Mouse (Mus musculus) 3T3-L1 (cell line): ENCODE results near the gene Acadm.
A peak's percentile ranks its signal among the peaks of the same experiment; 100 is the strongest.

Experiments used
- DNase-seq: peaks from one replicate; pipeline ENCODE4 v3.0.0-alpha.2; 2015; ENCODE audit warnings: low read depth, low spot score

Acadm gene

DNA sequence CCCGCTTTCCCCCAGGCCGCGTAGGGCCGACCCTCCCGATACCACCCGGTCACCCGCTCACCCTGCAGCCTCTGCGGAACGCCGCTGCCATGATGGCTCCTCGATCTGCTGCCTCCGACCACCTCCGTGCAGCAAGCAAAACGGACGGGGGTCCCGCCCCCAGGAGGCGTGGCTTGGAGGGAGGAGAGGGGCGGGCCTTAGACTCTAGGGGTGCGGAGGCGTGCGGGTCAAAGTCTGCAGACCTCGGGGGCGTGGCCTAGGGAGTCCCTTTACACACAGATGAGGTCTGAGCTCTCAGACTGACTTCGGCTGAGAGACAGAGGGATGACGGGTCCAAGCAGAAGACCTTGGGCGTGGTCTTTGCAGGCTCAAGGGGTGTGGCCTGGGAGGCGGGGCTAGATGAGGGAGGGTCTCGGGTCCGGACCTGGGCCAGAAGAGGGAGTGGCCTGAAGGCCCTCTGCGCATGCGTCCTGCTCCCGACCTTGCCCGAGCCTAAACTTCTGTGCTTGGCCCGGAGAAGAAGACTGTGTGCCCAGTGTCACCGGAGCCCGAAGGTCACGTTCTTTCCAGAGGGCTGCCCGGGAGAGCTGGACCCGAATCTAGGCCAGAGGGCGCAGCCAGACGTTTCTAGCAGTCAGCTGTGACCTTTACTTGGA, at the start of gene Acadm:
Gene Acadm (minus strand): TSS at position 298 of the 656 bp plus-strand sequence.
- peak; percentile 99 for DNase-seq

DNA sequence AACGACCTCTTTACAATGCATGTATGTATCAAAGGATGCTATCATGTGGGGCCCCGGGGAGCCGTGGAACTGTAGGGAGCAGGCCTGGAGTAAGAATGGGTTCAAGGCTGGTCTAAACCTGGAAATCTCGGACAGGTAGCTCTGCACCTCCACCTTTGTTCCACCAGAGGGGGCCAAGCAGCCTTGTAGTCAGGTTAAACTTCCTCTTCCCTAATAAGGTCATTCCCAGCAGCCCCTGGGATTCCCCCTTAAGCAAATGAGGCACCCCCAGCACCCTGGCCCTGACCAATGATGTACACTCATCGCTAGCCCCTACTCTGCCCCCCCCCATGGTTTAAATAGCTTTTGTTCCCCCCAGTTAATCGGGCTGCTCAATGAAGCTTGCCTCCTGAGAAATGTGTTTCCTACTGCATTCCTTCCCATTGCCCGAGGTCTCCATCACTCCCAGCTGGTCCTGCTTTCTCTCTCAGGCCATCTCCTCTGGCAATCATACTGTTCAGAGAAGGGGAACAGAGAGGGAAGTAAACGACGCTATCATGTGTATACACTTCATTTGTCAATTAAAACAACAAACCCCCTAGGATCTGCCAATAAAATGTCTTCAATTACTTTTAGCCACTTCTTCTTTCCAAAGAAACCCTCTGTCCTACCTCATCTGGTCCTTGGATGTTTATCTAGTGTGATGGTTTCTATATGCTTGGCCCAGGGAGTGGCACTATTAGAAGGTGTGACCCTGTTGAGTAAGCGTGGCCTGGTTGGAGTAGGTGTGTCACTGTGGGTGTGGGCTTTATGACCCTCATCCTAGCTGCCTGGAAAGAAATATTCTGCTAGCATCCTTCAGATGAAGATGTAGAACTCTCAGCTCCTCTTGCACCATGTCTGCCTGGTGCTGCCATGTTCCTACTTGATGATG, 40.3 kb upstream of the Acadm start:
- DNase-seq: no peak

DNA sequence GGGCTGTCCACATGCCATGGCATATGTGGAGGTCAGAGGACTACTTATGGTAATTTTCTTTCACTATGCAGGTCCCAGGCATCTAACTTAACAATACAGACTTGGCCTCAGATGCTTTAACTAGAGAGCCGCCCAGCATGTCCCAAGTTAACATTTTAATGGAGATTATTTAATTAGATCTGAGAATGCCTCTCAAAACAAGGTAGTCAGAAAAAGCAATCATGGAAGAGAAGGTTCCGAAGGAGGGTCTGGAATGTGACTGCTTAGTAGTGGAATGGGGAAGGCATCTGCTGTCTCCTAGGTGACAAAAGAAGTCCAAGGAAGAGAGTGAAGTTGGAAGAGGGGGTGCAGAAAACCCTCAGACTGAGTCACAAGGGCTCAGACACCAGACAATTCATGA, 36.2 kb upstream of the Acadm start:
- no peak for DNase-seq

DNA sequence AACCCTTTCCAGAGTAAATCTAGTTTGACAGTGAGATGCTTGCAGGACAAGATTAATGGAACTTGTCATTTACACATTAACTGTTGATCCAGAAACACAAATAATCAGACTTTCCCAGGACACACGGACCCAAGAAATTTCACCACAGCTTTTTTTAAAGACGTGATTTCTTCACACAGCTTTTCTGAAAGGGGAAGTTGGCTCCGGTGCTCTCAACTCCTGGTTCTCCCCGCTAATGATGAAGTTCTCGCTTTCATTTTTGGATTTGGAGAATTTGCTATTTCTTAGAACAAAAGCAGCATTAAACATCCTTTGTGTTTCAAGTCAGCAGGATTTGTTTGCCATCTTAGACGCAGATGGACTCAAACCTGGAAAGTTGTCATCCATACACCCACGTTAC, 31.4 kb upstream of the Acadm start:
- no peak for DNase-seq

DNA sequence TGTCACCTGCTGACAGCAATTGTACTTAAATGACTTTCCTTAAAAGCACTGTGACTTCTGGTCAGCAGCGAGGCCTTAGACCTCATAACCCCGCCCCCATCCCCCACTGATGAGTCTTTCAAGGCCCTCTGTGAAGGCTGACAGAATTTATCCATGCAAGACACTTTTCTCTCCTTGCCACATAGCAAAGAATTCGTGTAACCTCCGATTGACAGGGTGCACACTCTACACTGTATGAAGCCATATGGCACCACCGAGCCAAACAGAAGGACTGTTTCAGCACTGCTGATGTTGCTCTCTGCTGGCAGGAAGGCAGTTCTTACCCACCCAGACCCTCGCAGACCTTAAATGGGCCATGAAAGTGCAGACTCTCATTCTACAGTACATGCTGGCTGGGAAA, 30.6 kb upstream of the Acadm start:
- no peak for DNase-seq

DNA sequence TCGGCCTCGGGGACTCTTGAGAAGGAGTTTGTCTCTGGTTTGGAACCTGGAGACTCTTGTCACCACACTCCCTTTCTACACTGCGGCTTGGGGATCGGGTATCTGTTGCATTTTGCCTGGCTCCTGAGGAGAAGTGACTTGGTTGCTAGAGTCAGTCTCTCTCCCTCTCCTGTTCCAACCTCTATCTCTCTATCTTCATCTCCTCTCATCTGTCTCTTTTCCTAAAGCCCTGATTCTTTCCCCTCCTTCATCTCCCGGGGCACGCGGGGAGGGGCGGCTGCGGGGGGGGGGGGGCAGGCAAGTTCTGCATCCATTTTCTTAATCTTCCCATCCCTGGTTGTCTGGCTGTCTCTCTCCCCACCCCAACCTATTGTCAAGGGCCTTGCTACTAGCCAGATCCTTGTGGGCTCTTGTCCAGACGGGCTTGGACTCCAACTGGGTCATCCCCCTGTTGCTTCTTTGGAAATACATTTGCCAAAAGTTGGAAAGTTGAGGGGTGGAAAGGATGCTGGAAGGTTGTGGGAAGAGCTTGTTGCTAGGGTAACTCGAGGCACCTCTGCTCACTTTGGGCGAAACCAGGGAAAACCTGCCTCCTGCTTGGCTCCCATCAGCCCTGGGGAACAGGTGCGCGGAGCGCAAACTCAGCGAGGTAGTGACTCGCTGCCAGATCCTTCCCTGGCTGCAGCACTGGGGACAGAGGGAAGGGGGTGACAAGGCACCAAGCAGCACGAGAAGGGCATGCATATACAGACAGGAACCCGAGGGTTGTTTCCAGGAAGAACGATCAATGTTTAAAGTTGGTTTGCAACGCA, 29.7 kb upstream of the Acadm start:
- no peak for DNase-seq

DNA sequence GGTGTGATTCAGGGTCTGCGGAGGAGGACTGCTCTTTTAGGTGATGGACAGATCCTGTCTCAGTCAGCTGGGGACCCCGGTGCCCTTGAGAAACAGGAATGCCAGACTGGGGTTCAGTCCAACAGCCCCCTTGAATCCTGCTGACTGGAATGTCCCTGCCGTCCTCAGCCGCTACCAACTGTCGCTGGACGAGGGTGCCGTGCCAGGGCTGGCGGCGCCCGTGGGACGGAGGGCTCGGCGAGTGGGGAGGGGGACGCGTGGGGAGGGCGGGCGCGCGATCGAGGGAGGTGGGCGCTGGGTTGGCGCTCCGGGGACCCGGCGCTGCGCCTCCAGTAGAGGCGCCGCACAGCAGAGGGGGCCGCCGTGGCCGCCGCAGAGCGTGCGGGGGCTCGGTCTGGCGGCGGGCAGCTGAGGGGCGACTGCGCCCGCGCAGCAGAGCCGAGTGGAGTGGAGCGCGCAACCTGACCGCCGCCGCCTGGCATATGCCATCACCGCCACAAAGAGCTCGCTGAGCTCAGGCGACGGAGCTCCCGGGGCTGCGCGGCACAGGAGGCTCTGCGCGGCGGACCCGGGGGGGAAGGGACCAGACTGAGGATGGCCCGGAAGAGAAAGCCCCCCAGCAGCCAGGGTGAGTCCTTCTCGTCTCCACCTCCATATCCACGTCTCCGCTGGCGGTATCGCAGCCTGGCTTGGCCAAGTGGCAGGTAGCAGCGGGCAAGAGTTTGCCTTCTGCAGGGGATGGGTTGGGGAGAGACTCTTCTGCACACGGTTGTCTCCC, 28.9 kb upstream of the Acadm start, which contains the start of gene Slc44a5:
Gene Slc44a5 (plus strand): TSS at position 266 of the 778 bp plus-strand sequence.
- no peak for DNase-seq

DNA sequence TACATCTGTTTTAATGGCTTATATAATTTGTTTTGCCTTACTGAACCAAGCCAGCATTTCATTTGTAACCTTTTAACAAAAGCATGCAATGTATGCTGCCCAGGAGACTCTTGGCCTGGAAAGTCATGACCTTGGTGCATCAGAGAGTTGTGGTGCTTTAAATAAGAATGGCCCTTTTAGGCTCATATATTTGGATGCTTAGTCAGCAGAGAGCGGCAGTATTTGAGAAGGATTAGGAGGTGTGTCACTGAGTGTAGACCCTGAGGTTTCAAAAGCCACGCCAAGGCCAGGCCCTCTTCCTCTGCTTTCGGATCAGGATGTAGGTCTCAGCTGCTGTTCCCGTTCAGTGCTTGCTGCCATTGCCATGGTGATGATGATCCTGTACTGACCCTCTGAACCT, 25.0 kb upstream of the Acadm start:
- no peak for DNase-seq

DNA sequence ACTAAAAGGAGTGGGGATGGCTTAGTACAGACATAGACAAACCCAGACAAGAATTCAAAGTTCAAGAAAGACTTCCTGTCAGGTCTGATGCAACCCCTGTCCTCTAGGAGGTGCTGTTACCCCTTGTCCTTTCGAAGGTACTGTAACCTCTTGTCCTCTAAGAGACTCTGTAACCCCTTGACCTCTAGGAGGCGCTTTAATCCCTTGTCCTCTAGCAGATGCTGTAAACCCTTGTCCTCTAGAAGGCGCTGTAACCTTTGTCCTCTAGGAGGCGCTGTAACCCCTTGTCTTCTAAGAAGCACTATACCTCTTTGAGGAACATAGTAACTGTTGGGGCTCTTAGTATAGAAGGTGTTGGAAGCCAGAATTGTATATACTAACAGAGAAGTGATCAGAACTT, 24.1 kb upstream of the Acadm start:
- peak; percentile 29 for DNase-seq

DNA sequence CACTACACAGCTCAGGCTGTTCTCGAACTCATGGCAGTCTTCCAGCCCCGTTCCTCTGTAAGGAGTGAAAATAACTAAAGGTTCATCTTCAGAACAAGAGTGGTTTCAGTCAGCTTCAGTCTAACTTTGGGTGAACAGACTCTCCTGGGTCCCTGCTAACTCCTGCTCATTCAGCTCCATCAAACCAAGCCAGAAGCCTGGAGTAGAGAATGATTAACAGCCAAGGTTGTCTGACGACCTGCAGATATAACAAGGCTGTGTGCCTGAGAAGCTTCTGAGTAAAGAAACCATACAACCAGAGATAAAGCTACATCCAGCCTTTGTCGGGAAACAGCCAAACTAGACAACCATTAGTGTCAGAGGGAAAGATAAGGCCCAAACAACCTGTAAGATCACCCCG, 23.0 kb upstream of the Acadm start:
- DNase-seq: no peak

DNA sequence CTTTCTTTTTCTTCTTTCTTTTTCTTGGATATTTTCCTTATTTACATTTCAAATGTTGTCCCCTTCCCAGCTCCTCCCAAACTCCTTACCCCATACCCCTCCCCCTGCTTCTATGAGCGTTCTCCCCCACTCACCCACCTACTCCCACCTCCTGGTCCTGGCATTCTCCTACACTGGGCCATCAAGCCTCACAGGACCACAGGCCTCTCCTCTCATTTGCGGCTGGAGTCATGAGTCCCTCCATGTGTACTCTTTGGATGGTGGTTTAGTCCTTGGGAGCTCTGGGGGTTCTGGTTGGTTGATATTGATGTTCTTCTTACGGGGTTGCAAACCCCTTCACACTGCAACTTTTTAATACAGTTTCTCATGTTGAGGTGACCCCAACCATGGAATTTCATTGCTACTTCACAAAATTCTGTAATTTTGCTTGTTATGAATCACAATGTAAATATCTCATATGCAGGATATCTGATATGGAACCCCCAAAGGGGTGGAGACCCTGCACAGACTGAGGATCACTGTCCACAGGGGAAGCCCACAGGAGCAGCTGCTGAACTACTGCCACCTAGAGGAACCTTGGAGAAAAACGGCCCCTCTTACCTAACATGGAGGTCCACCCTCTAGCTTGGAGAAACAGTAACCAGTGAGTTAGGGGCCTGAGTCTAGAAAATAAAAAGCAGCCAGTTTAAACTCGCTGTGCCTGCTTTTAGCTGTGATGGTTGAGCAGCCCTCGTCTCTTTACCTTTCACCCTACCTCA, 17.4 kb upstream of the Acadm start:
- peak; percentile 33 for DNase-seq

DNA sequence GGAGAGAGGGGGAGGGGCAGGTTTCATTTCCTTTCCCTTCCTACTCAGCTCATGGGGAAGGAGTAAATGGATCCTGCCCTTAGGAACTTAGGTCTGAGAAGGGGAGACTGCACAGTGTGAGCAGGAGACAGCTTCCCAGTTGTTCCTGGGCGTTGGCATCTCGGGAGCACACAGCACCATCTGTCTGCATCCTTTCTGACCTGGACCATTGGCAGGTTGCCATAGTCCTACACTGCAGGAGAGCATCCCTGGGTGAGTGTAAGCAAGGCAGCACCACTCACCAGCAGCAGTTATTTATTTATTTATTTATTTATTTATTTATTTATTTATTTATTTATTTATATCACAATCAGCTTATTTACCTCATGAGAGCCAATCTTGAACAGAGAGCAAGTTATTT, 16.5 kb upstream of the Acadm start:
- no peak for DNase-seq

DNA sequence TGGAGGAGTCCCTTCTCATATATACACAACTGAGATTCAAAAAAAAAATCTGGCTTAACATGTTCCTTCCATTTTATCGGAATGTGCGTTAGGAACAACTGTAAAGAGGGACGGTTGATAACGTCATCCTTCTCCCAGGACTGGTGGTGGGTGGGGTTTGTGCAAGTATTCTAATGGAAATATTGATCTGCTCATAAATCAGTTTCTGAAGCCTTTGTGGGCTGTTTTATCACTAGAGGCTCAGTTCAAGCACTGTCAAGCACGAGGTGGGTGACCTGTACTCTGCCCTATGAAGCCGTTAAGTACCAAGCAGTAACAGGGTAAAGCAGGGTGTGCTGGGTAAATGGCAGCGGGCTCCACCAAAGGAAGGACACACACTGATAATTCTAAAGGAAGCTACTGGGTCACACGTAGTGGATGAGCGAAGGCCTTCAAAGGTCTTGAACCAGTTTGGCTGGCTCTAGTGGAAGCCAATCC, 15.3 kb upstream of the Acadm start:
- DNase-seq: no peak

DNA sequence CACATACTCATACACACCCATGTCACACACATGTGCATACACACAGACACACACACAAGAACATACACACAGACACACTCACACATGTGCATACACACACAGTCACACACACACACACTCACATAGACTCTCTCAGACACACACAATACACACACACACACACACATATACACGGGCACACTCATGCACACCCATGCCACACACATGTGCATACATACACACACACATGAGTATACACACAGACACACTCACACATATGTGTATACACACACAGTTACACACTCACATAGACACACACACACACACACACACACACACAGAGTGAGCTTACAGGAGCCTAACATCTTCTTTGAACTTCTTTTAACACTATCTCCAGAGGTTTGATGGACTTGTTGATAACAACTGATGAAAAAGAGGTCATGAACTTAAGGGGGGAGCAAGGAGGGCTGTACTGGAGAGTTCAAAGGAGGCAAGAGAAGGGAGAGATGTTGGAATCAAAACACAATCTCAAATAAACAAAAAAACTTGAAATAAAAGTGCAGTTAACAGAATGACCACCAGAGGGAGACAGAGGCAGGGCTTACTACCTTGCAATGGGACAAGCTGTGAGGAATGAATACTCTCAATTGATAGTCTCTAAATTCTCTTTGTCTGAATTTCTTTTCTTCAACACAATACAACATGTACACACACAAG, 14.8 kb upstream of the Acadm start:
- peak; percentile 75 for DNase-seq

DNA sequence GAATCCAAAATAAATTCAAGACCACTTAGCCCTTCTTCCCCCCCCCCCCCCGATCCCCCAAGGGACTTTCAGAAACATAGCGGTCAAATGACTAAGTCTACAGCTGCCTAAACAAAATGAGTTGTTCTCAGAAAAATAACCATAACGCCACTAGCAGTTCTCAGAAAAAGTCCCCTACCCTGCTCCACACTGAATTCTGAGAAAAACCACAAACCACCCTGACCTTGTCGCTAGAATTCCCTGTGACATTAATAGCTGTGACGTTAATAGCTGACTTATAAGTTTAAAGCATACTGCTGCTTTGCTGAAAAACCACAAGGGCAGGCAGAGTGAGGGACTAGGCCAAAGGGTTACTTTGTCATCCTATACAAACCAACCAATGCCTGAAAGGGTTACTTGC, 13.5 kb upstream of the Acadm start:
- DNase-seq: peak; percentile 10

DNA sequence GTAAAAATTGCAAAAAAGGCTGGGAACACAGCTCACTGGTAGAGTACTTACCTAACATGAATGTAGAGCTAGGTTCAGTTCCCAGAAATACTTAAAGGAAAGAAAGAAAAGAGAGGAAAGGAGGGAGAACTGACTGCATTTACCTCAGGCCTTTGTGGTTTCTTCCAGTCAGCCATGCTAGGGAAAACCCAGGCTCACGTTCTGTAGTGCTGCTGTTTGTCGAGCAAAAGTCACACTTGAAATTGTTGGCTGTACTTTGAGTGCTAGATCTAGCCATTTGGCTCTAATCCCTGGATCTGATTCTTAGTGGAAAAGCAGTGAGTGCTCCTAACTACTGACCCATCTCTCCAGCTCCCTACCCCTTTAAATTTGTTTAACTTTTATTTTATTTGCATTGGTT, 3.7 kb upstream of the Acadm start:
- no peak for DNase-seq

DNA sequence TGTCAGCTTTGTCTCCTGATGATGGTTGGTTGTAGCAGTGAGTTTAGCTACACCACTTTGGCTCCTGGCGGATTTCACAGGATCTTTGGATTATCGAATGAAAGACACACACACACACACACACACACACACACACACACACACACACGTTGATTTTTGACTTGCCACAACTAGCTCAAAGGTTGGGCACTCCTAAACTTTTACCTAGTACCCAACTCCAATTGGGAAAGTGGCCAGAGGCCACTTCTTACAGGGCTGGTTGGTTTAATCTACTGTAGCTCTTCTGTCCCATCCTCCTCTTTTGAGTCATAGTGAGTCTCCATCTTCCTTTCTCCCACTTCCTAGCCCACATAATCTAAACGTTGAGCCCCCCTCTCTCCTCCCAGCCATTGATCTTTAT, 2.8 kb upstream of the Acadm start:
- no peak for DNase-seq

DNA sequence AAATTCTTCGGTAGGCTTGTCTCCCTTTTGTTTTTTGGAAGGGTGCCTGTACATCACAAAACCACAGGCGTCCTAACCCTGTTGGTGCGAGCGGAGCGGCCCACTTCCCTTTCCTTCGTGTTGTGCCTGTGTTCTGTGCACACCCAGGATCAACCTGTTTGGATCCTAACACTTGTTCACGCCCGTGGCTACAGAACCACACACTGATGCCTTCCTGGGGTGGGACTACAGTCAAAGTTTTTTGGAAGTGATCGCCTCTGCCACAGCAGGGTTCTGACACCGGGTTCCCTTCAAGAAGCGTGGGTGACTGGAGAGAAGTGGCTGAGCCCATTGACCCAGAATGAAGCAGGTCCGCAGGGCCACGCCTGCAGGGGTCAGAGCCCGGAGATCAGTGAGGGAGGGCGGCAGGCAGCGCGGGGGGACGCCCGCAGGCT, 514 bp downstream of the Acadm start:
- peak; percentile 63 for DNase-seq

DNA sequence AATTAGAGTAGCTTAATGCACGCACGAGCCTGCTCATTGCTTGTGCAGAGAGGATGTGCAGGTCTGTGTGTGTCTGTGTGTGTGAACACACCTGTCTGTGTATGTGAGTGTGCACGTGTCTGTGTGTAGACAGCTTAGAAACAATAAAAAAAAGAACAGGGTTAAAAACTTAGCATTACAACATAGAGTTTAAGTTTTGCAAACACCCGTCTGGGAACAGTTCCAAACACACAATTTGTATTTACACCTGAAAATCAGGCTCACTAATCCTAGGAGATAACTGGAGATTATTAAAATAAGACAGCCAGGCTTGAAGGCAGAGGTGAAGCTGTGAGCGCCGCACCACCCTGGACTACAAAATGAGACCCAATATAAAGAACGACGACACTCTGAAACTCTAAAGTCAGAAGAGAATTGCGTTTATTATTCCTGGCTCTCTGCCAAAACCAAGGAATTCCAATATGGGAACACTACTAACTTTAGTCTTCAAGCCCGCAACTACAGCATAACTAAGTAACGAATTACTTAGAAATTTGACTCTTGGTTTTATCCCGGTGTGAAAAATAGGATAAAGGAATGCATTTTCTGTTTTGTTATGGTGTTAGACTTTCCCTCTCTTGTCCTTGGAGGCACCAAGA, 1.3 kb downstream of the Acadm start:
- DNase-seq: peak; percentile 77
